ENCODE assay signal across 29 mouse cellular contexts in the genomic region with DNA sequence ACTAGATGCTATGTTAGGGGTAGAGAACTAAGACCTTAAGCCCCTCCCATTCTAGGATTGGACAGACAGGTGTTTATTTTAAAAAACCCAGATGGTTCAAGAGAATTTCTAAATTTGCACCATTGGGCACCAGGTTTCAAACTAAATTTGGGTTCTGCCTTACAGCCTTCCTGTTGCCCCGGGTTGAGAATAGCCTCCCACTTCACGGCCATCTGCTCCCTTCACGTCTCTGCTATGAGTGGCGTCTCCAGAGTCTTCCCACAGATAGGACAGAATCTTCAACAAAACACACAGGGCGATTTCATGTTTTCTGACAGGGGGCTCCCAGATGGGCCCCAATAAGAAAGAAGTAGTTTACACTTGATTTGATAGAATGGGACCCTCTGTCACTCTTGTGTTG. TPM values are rescaled to one million over a fixed set of nuclear protein-coding genes. Genes with fewer than 3 reads are reported as not detected.
"Had no signal": no experiment of that assay in that cellular context is flagged by ENCODE, and none has a peak within 500 bp of the region (broad histone marks: within the 10 kb centered on the region; RNA-seq: fewer than 3 reads in every experiment).

No protein-coding gene starts in this region.

- H3K9me3 ChIP-seq: hindbrain, embryonic 15.5 days; kidney, embryonic 15.5 days; limb, embryonic 10.5 days; liver, embryonic 12.5 days had no signal

- H3K4me1 ChIP-seq: heart, embryonic 12.5 days; hindbrain, embryonic 13.5 days; hindbrain, embryonic 15.5 days; kidney, embryonic 15.5 days; limb, embryonic 10.5 days; limb, embryonic 12.5 days had no signal

- H3K27me3 ChIP-seq: heart, embryonic 12.5 days; hindbrain, embryonic 13.5 days; hindbrain, embryonic 15.5 days; kidney, embryonic 15.5 days; limb, embryonic 12.5 days had no signal

- H3K9ac ChIP-seq: forebrain, postnatal 0 days; heart, embryonic 12.5 days; hindbrain, embryonic 13.5 days; hindbrain, embryonic 15.5 days; kidney, embryonic 15.5 days; limb, embryonic 12.5 days; liver, embryonic 12.5 days had no signal

- H3K36me3 ChIP-seq: heart, embryonic 12.5 days; hindbrain, embryonic 13.5 days; hindbrain, embryonic 15.5 days; kidney, embryonic 15.5 days; limb, embryonic 10.5 days; limb, embryonic 12.5 days; liver, embryonic 12.5 days had no signal

- ATAC-seq: forebrain, postnatal 0 days; hindbrain, postnatal 0 days; intestine, embryonic 16.5 days; liver, embryonic 12.5 days had no signal

- DNase-seq: forebrain, postnatal 0 days; gastrocnemius, postnatal 14 days; gastrocnemius, postnatal 36 days; heart, adult 18-20 months; heart, postnatal 14 days; heart, postnatal 36 days; kidney, adult 11 months; kidney, adult 2 months; kidney, adult 9 months; kidney, postnatal 14 days; kidney, postnatal 36 days; layer of hippocampus, adult 9-11 months; liver had no signal

- H3K4me2 ChIP-seq: heart, embryonic 12.5 days; hindbrain, embryonic 13.5 days; hindbrain, embryonic 15.5 days; kidney, embryonic 15.5 days; limb, embryonic 12.5 days; liver, embryonic 12.5 days had no signal

- H3K27ac ChIP-seq: hindbrain, embryonic 13.5 days; hindbrain, embryonic 15.5 days; hindbrain, postnatal 0 days; kidney, embryonic 15.5 days; kidney, postnatal 0 days; left cerebral cortex, adult 2 months; limb, embryonic 10.5 days; limb, embryonic 12.5 days; liver, embryonic 12.5 days had no signal

- H3K4me3 ChIP-seq: heart, embryonic 12.5 days; hindbrain, embryonic 13.5 days; hindbrain, embryonic 15.5 days; kidney, embryonic 15.5 days; left cerebral cortex, adult 2 months; limb, embryonic 10.5 days; limb, embryonic 12.5 days; liver, embryonic 12.5 days had no signal

RNA-seq across cellular contexts. Expression of a gene that starts 31.3 kb away (rescaled TPM):
- total RNA-seq: gastrocnemius, adult 18-20 months; gastrocnemius, adult 8-10 months; gastrocnemius, postnatal 36 days; heart, adult 18-20 months; heart, postnatal 14 days; heart, postnatal 36 days; hematopoietic stem cell, adult 5-6 weeks had no signal
- polyA plus RNA-seq: heart, embryonic 16.5 days; kidney, adult 2 months; large intestine, adult 2 months had no signal
